Mouse (Mus musculus): ENCODE measurements around the gene Cops4.

Gene Cops4

DNA sequence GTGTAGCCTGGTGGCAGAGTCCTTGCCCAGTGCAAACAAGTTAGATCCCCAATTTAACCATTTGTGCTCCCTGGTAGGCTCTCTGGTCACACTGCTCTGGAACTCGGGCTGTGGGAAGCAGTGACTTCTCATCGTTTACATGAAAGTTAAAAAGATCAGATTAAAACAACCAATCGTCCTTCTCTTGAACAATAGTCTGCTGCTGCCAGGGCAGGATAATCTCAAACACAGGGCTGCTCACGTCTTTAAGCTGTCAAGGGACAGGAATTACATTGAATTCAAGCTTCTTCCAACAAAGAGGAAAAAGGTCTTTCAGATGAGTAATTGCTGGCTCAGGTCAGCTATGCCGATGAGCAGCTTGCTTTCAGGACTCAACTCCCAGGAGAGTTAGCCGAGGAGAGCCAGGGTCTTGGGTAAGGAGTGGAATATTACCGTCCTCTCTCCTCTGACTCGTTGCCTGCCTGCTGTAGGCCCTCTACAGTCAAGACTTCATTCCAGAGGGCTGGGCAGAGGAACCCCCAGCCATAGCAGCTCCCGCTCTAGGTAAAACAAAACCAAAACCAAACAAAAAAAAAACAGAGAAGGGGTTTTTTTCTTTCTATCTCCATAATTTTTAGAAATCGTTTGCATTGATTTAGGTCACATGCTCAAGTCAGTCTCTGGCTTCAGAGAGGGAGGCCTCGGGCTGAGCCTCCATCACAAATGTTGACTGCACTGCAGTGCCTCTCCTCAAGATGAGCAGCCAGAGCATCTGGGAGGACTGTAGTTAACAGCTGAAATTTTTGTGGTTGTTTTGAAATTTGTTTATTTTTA, 63.7 kb downstream of the Cops4 start:
- no peak for DNase-seq (ENCODE audit: low read depth, low spot score)

DNA sequence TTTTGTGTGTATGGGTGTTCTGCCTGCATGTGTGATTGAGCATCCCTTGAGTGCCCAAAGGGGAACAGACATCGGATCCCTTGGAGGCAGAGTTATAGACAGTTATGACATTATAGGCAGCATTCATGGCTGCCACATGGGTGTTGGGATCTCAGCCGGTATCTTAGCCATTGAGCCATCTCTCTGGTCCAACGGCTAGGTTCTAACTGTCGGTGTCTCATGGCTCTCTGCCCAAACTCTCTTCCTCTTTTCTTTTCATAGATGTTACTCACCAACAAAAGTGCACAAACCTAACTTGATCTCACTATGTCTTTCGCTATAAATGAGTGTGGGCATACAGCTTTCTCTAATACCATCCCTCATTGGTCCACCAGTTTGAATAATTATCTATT, 64.3 kb downstream of the Cops4 start:
- no peak for DNase-seq (ENCODE audit: low read depth, low spot score)

GRCm38 (mm10) chr5:100583066-100583465, 65.0 kb downstream of the Cops4 start:
- DNase-seq (ENCODE audit: low read depth, low spot score): no peak

- DNase-seq (ENCODE audit: low read depth, low spot score): no peak
Measured at GRCm38 (mm10) chr5:100585206-100585644, 67.1 kb downstream of the Cops4 start.

DNA sequence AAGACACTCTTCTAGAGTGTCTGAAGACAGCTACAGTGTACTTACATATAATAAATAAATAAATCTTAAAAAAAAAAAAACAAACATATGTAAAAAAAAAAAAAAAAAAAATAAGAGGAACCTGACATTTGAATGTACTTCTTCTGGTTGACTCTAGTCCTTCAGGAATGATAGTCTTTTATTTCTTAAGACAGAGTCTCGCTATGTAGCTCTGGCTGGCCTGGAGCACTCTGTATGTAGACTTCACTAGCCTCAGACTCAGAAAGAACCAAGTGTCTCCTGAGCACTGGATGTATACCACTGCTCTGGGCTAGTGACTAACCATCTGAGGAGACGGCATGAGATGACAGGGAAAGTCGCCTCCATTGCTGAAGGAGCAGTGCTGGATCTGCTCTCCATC, 67.5 kb downstream of the Cops4 start:
- DNase-seq (ENCODE audit: low read depth, low spot score): no peak

- DNase-seq (ENCODE audit: low read depth, low spot score): no peak
Measured at GRCm38 (mm10) chr5:100587136-100587535, 69.0 kb downstream of the Cops4 start.

GRCm38 (mm10) chr5:100587626-100588025, 69.5 kb downstream of the Cops4 start:
- no peak for DNase-seq (ENCODE audit: low read depth, low spot score)

- DNase-seq (ENCODE audit: low read depth, low spot score): no peak
Measured at GRCm38 (mm10) chr5:100590505-100590904, 72.4 kb downstream of the Cops4 start.

DNA sequence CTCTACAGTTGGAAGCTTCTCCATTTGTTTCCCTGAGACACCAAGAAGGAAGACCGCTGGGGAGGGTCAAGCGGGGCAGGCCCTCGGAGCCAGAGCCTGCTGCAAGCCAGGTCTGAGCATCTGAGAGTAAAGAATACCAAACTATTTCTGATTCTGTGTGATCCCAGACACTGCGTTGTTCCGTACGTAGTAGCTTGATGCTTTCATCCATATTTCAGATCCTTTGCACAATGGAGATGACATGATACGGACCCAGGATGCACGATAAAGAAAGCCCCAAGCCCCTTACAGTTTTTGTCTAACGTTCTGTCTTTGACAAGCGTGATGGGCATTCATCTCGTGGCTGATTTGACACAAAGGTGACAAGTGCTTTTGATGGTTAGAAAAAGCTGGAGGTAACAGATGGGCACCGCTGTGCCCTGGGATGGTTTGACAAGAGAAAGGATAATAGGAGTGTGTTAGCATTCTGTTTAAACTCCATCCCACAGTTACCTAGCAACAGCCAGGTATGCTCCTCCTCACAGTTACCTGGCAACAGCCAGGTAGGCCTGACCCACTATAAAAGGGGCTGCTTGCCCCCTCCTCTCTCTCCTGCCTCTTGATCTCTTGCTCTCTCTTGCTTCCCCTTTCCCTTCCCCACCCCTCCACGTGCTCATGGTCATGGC, 76.8 kb downstream of the Cops4 start:
- no peak for DNase-seq (ENCODE audit: low read depth, low spot score)

DNA sequence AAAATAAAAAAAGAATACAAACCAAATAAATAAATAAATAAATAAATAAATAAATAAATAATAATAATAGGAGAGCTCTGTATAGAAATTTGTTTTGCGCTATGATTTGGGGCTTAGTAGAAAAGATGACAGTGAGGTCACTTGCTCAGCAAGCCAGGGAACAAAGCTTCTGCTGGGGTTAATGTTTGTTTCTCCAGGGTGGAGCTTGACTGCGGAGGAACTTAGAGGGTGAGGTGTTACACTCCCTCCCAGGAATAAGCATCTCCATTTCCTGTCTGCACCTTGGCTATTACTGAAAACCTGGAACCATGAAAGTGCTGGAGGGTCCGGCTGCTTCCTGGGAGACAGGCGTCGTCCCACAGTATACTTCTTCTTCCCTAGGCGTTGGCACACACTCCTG, 77.9 kb downstream of the Cops4 start:
- DNase-seq (ENCODE audit: low read depth, low spot score): no peak

Data from embryo, embryonic 11.5 days (tissue).